Mouse (Mus musculus) spleen, adult 2 months (tissue): ENCODE data around the gene Myo9b.

ENCODE experiments used
- CTCF ChIP-seq: fragments of 200-500 bp; IDR thresholded peaks from 2 replicates; pipeline ENCODE4 v1.5.1; 2011; ENCODE audit warnings: mild to moderate bottlenecking, inconsistent platforms; ENCODE audit not compliant: insufficient read depth, insufficient read length, insufficient replicate concordance; ENCODE audit errors: extremely low read depth
- POLR2A ChIP-seq: fragments of 200-500 bp; IDR thresholded peaks from 2 replicates; pipeline ENCODE4 v1.6.1; 2011; ENCODE audit warnings: low read depth, low read length, inconsistent platforms

GRCm38 (mm10) chr8:71388267-71388666 lies 115.8 kb downstream of the Myo9b start:
- TF ChIP-seq CTCF (no peak), POLR2A (no peak)
